Mouse (Mus musculus) T-helper 2 cell (primary cell): Measurements from ENCODE around the gene Bcat1.

ENCODE experiments used
- in situ Hi-C: fragments of 300-600 bp; cut with MboI, MseI; formaldehyde crosslinking; loops from one replicate; pipeline ENCODE4 v1.15.1; 2025; ENCODE audit warnings: high pct_unique_total_duplicates

The Bcat1 gene

GRCm38 (mm10) chr6:144952885-144953284, 123.1 kb downstream of the Bcat1 start:
- in situ Hi-C loops, result loop anchor here (25.0 kb wide), 1 partner anchor 641 kb away; no protein-coding TSS in a partner anchor

- in situ Hi-C loops, result no loop called here
Observed at GRCm38 (mm10) chr6:144944435-144945365, 131.3 kb downstream of the Bcat1 start.
